Mouse (Mus musculus) kidney, postnatal 14 days (tissue): ENCODE data around the gene H2-M10.2.

ENCODE experiments used
- DNase-seq: peaks from one replicate; pipeline ENCODE4 v3.0.0; 2022; ENCODE audit warnings: mixed read lengths

H2-M10.2 gene

GRCm38 (mm10) chr17:36286390-36286789, at the start of gene H2-M10.2:
Gene H2-M10.2, minus strand, starts transcription at chr17:36286490.
- DNase-seq = no peak

GRCm38 (mm10) chr17:36326055-36326454, 39.8 kb upstream of the H2-M10.2 start, which contains the start of gene H2-M10.1:
Gene H2-M10.1, minus strand, starts transcription at chr17:36326155.
- DNase-seq = no peak

DNA sequence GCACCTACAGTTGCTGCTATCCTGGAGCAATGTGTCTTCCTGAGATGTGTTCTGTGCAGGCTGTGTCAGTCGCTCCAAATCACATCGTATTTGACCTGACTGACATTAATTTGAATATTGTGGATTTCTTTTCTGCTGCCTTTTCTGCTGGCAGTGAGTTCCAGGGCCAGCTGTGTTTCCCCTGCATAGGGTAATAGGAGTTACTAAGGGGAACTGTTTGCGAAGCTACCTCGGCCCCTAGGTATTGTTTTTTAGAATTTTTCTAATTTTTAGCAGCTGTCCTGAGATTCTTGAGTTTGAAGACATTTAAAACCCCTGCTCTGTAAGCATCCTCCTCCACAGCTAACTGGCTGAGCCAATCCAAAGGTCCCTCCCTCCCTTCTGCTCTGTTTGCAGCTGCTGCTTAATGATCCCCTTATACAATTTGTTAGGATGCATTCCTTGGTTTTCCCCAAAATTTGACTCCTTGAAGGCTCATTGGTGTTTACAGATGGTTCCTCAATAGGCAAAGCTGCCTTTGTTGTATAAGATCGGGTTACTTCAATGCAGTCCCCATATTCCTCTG, 29.5 kb upstream of the H2-M10.2 start:
- no peak for DNase-seq

- peak; percentile 42 for DNase-seq
Measured at GRCm38 (mm10) chr17:36315041-36315688, 28.9 kb upstream of the H2-M10.2 start.

GRCm38 (mm10) chr17:36314511-36314910, 28.2 kb upstream of the H2-M10.2 start:
- DNase-seq = peak; percentile 5

- no peak for DNase-seq
Measured at GRCm38 (mm10) chr17:36309293-36309692, 23.0 kb upstream of the H2-M10.2 start.

- DNase-seq = peak; percentile 80
Measured at GRCm38 (mm10) chr17:36308855-36309254, 22.6 kb upstream of the H2-M10.2 start.

DNA sequence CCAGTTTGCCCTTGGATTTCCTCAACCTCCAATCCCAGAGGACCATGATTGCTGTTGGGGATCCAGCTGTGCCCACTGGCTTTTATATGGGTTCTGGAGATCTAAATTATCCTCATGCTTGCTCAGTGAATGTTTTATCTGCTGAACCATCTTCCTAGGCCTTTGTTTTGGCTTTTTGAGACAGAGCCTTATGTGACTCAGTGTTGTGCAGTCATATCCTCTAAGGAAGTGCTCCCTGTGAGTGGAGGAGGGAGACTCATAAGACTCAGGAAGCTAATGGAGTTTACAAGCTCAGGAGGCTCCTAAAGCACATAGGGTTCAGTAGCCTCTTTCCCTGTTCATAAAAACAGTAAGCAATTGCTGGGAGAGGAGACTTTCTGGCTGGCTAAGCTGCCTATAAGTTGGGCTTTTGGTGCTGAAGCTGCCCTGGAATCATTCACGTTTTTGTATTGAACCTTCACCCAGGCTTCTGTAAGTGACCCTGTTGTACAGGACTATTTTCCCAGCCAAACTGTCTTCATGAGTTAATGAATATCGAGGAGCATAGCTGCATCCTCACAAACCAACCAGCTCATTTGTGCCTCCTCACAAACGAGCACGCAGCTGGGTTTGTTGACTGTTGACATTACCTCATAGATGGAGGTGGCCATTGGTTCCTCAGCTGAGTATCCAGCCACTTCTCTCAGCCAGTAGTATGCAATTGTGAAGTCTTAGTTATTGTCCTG, 4.6 kb downstream of the H2-M10.2 start:
- no peak for DNase-seq

GRCm38 (mm10) chr17:36274776-36275175, 11.5 kb downstream of the H2-M10.2 start:
- no peak for DNase-seq

GRCm38 (mm10) chr17:36273796-36274195, 12.5 kb downstream of the H2-M10.2 start:
- DNase-seq = no peak

GRCm38 (mm10) chr17:36272643-36273366, 13.5 kb downstream of the H2-M10.2 start:
- no peak for DNase-seq

GRCm38 (mm10) chr17:36271586-36272256, 14.6 kb downstream of the H2-M10.2 start, which contains the start of gene Trim39:
Gene Trim39, minus strand, starts transcription at chr17:36272247.
- no peak for DNase-seq

- DNase-seq = peak; percentile 92
Measured at GRCm38 (mm10) chr17:36270956-36271585, 15.2 kb downstream of the H2-M10.2 start.

GRCm38 (mm10) chr17:36265834-36266233, 20.5 kb downstream of the H2-M10.2 start:
- DNase-seq = no peak

GRCm38 (mm10) chr17:36264273-36264925, 21.9 kb downstream of the H2-M10.2 start:
- no peak for DNase-seq

- no peak for DNase-seq
Measured at GRCm38 (mm10) chr17:36261511-36262166, 24.7 kb downstream of the H2-M10.2 start.

GRCm38 (mm10) chr17:36257969-36258368, 28.3 kb downstream of the H2-M10.2 start, which contains the start of gene Rpp21:
Gene Rpp21, minus strand, starts transcription at chr17:36258069.
- no peak for DNase-seq

DNA sequence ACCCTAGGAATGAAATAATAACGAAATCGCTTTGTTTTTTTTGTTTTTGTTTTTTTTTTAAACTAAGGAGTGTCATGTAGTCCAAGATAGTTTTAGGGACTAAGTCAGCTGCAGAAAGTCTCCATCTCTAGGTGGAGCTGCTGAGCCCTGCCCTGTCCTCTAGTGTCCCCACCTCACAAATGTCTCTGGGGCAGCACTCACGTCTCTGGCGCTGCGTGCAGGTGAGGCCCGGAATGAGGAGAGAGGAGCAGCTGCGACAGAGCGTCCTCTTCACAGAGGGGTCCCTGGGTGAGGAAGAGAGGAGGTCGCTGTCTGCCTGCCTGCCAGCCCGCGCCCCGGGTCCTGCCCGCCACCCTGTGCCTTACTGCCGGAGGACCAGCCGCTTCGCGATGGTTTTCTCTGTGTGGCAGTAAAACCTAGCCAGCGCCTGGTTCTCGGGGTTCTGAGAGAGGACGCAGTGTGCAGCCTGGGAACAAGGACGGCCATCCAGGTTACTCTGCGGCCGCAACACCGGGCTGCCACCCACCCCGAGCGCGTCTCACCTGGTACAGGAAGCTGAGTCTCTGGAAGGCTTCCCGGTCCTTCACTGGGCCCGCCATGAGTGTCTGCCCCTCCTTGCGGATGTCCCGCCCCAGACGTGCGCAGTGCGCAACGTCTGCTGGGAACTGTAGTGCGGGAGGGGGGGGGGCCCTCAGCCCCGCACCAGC, 28.9 kb downstream of the H2-M10.2 start:
- peak; percentile 88 for DNase-seq

DNA sequence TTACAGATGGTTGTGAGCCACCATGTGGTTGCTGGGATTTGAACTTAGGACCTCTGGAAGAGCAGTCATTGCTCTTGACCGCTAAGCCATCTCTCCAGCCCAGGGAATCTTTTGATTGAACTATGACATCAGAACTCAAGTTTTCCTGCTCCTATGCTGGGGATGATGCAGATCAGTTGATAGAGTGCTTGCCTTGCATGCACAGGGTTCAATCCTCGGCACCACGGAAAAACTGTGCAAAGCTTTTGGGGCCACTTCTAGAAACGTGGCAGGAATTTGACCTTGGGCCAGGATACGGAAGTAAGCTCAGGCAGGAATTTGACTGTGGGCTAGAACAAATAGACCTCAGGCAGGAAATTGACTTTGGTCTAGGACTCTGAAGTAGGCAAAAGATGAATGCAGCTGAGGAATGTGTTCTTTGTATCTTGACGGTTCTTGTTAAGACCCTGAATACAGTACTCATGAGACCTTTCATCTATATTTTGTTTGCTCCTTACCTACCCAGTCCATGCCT, 33.1 kb downstream of the H2-M10.2 start:
- peak; percentile 27 for DNase-seq
